Mouse (Mus musculus) liver, adult 2 months (tissue): ENCODE results near the gene Cacna1h.

Experiments
- CTCF ChIP-seq: fragments of 200-500 bp; IDR thresholded peaks from 2 replicates; pipeline ENCODE4 v1.5.1; 2011; ENCODE audit warnings: low read depth, low read length, control low read depth
- POLR2A ChIP-seq: fragments of 200-500 bp; IDR thresholded peaks from 2 replicates; pipeline ENCODE4 v1.6.1; 2011; ENCODE audit warnings: low read length, control low read depth; ENCODE audit not compliant: insufficient read depth; ENCODE audit errors: extremely low read depth

GRCm38 (mm10) chr17:25424526-25425080, 9.0 kb downstream of the Cacna1h start:
- TF ChIP-seq POLR2A (no peak), CTCF (no peak)
